10 mouse cellular contexts compared by ENCODE assay signal in the genomic region with DNA sequence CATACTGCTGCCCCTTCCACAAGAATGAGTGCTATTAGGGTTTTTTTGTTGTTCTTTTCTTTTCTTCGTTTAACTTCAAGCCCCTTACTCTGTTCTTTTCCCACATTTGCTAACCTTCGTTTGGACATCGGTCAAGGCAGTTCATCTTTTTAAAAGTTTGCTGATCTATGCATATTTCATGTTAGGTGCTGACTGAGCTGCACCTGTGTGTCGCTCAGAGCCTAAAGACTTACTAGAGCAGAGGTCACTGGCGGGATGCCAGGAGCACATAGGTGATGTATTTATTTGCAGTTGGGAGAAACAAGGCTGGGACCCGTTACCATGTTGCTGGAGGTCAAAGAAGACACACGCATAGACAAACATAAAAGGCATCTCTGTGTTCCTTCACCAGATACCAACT. TPM values are rescaled to one million over a fixed set of nuclear protein-coding genes. Genes with fewer than 3 reads are reported as not detected.
DNase-seq lines count a peak whose midpoint lies in the region; ATAC-seq and TF ChIP-seq lines count a peak whose summit lies in the region.
"Had no signal": no experiment of that assay in that cellular context is flagged by ENCODE, and none has a peak within 500 bp of the region (broad histone marks: within the 10 kb centered on the region; RNA-seq: fewer than 3 reads in every experiment).

No protein-coding gene starts in this region.

- TF ChIP-seq RAD21 in MEL (IDR thresholded peaks at IDR 0.05; ENCODE audit: low read depth, low read length), result no peak

- 44% methylated on average over 7 of the region's 7 CpGs for WGBS in heart, embryonic 14.5 days

- intact Hi-C loops in gastrocnemius, postnatal 36 days (cut with DNase I), result no loop called here

- no peaks in the 10 kb centered on the region for H3K9me3 ChIP-seq in MEL (replicated peaks; ENCODE audit: insufficient read depth, low read length)
- no peaks in the 10 kb centered on the region for H3K9me3 ChIP-seq in heart, embryonic 14.5 days (ENCODE audit: control insufficient read depth, low read length)
- H3K9me3 ChIP-seq: megakaryocyte, embryonic 14.5 days had no signal

- no peak for TF ChIP-seq CTCF in MEL (IDR thresholded peaks at IDR 0.05 in 2 of 3, conservative IDR thresholded peaks at IDR 0.05 in 1 of 3; ENCODE audit: control insufficient read depth in 1 of 3, insufficient read depth in 1 of 3, low read depth in 2 of 3, low read length in 3 of 3, poor library complexity in 1 of 3, severe bottlenecking in 1 of 3)

- no peak for ATAC-seq in heart, embryonic 14.5 days (ENCODE audit: insufficient number of reproducible peaks, insufficient read depth, low FRiP score, low read depth)

- peak overlapping the region; percentile 76 for H3K9ac ChIP-seq in MEL (ENCODE audit: control insufficient read depth, low read depth, low read length, poor library complexity, severe bottlenecking)
- peak overlapping the region; percentile 98 for H3K9ac ChIP-seq in heart, embryonic 14.5 days (ENCODE audit: low read length)

- DNase-seq in gastrocnemius, adult 18-20 months (ENCODE audit: low spot score), result peak; percentile 36
- no peak for DNase-seq in gastrocnemius, postnatal 36 days
- DNase-seq in MEL (ENCODE audit: low read depth, low spot score), result peak; percentile 64
- peak; percentile 65 to 79 for DNase-seq in kidney, postnatal 4 days
- no peak for DNase-seq in adrenal gland, postnatal 25 days
- DNase-seq in layer of hippocampus, adult 9-11 months, result no peak
- DNase-seq in frontal cortex, postnatal 25 days (ENCODE audit: low spot score in 2 of 2), result no peak

- peak overlapping the region; percentile 56 to 78 for H3K4me3 ChIP-seq in MEL (ENCODE audit: control insufficient read depth in 1 of 2, insufficient read depth in 1 of 2, low read depth in 2 of 2, low read length in 2 of 2)
- H3K4me3 ChIP-seq in heart, embryonic 14.5 days (ENCODE audit: control insufficient read depth in 1 of 2, insufficient read depth in 1 of 2, low read depth in 1 of 2, low read length in 2 of 2), result no peak overlapping the region; a peak in 1 of 4 replicates

- no peaks in the 10 kb centered on the region for H3K27me3 ChIP-seq in MEL (ENCODE audit: control insufficient read depth in 1 of 2, insufficient read depth in 2 of 2, low read length in 2 of 2)
- H3K27me3 ChIP-seq in heart, embryonic 14.5 days (ENCODE audit: control insufficient read depth, insufficient read depth, low read length), result no peaks in the 10 kb centered on the region
- H3K27me3 ChIP-seq: CH12.LX had no signal

- no peak for TF ChIP-seq EP300 in MEL (IDR thresholded peaks at IDR 0.05; ENCODE audit: low read depth in 1 of 2, low read length in 2 of 2)

- H3K4me2 ChIP-seq in heart, embryonic 14.5 days (ENCODE audit: low read length), result peak overlapping the region; percentile 73

- H3K79me2 ChIP-seq in MEL (ENCODE audit: control insufficient read depth, insufficient read depth, low read length, poor library complexity), result peaks cover 18% of the 10 kb centered on the region

- H3K4me1 ChIP-seq in MEL (ENCODE audit: control insufficient read depth in 1 of 2, insufficient read depth in 2 of 2, low read length in 2 of 2), result peaks cover 4 to 14% of the 10 kb centered on the region in 2 experiments; a peak in 3 of 4 replicates
- peaks cover 19 to 39% of the 10 kb centered on the region in 2 experiments for H3K4me1 ChIP-seq in heart, embryonic 14.5 days (ENCODE audit: control insufficient read depth in 2 of 2, insufficient read depth in 2 of 2, low read length in 2 of 2)

- TF ChIP-seq POLR2A in MEL (IDR thresholded peaks at IDR 0.05; ENCODE audit: control insufficient read depth in 1 of 2, insufficient read depth in 1 of 2, low read depth in 1 of 2, low read length in 2 of 2, poor library complexity in 1 of 2), result no peak

- H3K27ac ChIP-seq in MEL (ENCODE audit: control insufficient read depth, low read depth, low read length), result peak overlapping the region; percentile 87
- peak overlapping the region; percentile 98 to 100 for H3K27ac ChIP-seq in heart, embryonic 14.5 days (replicated peaks in 1 of 2; ENCODE audit: control insufficient read depth in 1 of 2, insufficient read depth in 1 of 2, low read depth in 2 of 2, low read length in 2 of 2)

- peaks cover 9 to 27% of the 10 kb centered on the region in 2 experiments for H3K36me3 ChIP-seq in MEL (ENCODE audit: control insufficient read depth in 1 of 2, insufficient read depth in 2 of 2, low read length in 2 of 2)
- peaks cover 27% of the 10 kb centered on the region for H3K36me3 ChIP-seq in heart, embryonic 14.5 days (ENCODE audit: control insufficient read depth, insufficient read depth, low read length)

TF ChIP-seq in MEL, 35 proteins besides CTCF, POLR2A, EP300 and RAD21:
- TF ChIP-seq SMC3 (IDR thresholded peaks at IDR 0.05; ENCODE audit: low read depth, low read length), result no peak
- TF ChIP-seq E2F4 (IDR thresholded peaks at IDR 0.05; ENCODE audit: borderline replicate concordance, low read depth, low read length), result no peak
- peak; percentile 79; the same call in 1 of the 2 replicates for TF ChIP-seq MAFK (IDR thresholded peaks at IDR 0.05; ENCODE audit: borderline replicate concordance, low read depth, low read length)
- no peak for TF ChIP-seq USF2 (IDR thresholded peaks at IDR 0.05; ENCODE audit: borderline replicate concordance in 1 of 2, insufficient read depth in 1 of 2, low read depth in 1 of 2, low read length in 2 of 2)
- TF ChIP-seq MEF2A (IDR thresholded peaks at IDR 0.05; ENCODE audit: extremely low read depth, insufficient replicate concordance, low read depth, low read length, poor library complexity, severe bottlenecking), result no peak

RNA-seq across cellular contexts. Expression of a gene that starts 1.1 kb away (rescaled TPM):
- 1,000 to 10,000 TPM; 2,853 to 2,971 TPM for total RNA-seq in gastrocnemius, adult 18-20 months (2021)
- total RNA-seq in gastrocnemius, postnatal 36 days (2021), result 1,000 to 10,000 TPM; 2,982 to 3,031 TPM
- 311 and 342 TPM in 2 replicates for total RNA-seq in MEL (2012; rRNA removed)
- 100 to 1,000 TPM; 188 to 471 TPM for polyA plus RNA-seq in MEL (2012; ENCODE audit: insufficient read depth in 1 of 2, insufficient read length in 2 of 2, low read depth in 1 of 2, low replicate concordance in 2 of 2, missing spikeins in 1 of 2)
- polyA plus RNA-seq in heart, embryonic 14.5 days (2014; fragmentation: Nextera tagmentation; extraction: Ambion mirVana), result 2,296 and 2,316 TPM in 2 replicates
- 134 and 159 TPM in 2 replicates for total RNA-seq in adrenal gland, postnatal 25 days (2021)

Comparison
In these comparisons a context has a peak if more than half of its experiments do, and no peak if none do; other contexts are left out.
1. DNase-seq: peak in gastrocnemius, adult 18-20 months (single experiment), MEL (single experiment) and kidney, postnatal 4 days (2 of 2); none in gastrocnemius, postnatal 36 days (0 of 2), adrenal gland, postnatal 25 days (single experiment), layer of hippocampus, adult 9-11 months (single experiment) and frontal cortex, postnatal 25 days (0 of 2).
2. H3K4me3 ChIP-seq: peak in MEL (2 of 2); none in heart, embryonic 14.5 days (0 of 2).